Mouse (Mus musculus) olfactory bulb, adult 2 months (tissue): ENCODE results near the gene Sirt5. TPM values are rescaled to one million over a fixed set of nuclear protein-coding genes. Genes with fewer than 3 reads are reported as not detected.

Experiments
- H3K27ac ChIP-seq: fragments of 200-500 bp; 2 replicates; pipeline ENCODE4 v1.5.1; 2012; ENCODE audit warnings: low read depth, low read length; ENCODE audit not compliant: insufficient read depth
- H3K4me1 ChIP-seq: fragments of 200-500 bp; 2 replicates; pipeline ENCODE4 v1.6.1; 2012; ENCODE audit warnings: low read length; ENCODE audit not compliant: control insufficient read depth, insufficient read depth
- H3K4me3 ChIP-seq: fragments of 200-500 bp; 2 replicates; pipeline ENCODE4 v1.5.1; 2012; ENCODE audit warnings: mild to moderate bottlenecking, low read depth, low read length, moderate library complexity; ENCODE audit not compliant: insufficient read depth
- CTCF ChIP-seq: fragments of 200-500 bp; IDR thresholded peaks from 2 replicates; pipeline ENCODE4 v1.5.1; 2012; ENCODE audit warnings: low read depth, mild to moderate bottlenecking, low read length, moderate library complexity; ENCODE audit not compliant: insufficient read depth
- POLR2A ChIP-seq: fragments of 200-500 bp; IDR thresholded peaks from 2 replicates; pipeline ENCODE4 v1.6.1; 2012; ENCODE audit warnings: mild to moderate bottlenecking, low read depth, low read length, moderate library complexity; ENCODE audit not compliant: insufficient read depth
- WGBS: fragments of 180-500 bp; shearing (Covaris S2); methylation state at CpG from one replicate; pipeline ENCODE4 v1.1.7; 2018; 5-methylcytosine and 5-hydroxymethylcytosine counted together
- polyA plus RNA-seq: library from polyadenylated mRNA; stranded (reverse); fragments of >200 nt; gene quantifications from 2 replicates; pipeline ENCODE4 v1.2.4, GENCODE M21; 2012; ENCODE audit warnings: low replicate concordance; ENCODE audit not compliant: missing spikeins, insufficient read depth, insufficient read length

Gene Sirt5
- polyA plus RNA-seq, 1 experiment = not detected

GRCm38 (mm10) chr13:43412311-43412710 is 47.0 kb downstream of the Sirt5 start:
- TF ChIP-seq POLR2A (no peak), CTCF (no peak)
- no peak overlapping the region for H3K27ac ChIP-seq
- no peaks in the 10 kb centered on the region for H3K4me1 ChIP-seq
- no peak overlapping the region for H3K4me3 ChIP-seq
- 75% methylated on average over 7 of the region's 7 CpGs for WGBS

DNA sequence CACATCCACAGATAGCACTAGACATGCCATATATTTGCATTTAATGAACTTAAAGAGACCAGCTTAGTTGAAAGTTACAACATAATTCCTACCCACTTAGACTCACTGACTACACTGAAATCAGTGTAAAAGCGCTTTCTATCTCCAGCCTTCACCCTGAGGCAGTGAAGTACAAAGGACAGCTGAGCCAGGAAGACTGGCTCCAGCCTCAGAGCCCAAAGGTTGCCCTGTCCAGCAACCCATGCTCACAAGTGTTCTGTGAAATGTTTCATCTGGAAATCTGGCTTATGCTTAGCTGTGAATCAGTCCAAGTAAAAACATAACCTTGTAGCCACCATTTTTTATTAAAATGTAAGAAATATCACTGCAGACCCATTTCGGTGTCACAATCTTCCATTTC is 48.3 kb downstream of the Sirt5 start:
- no peak overlapping the region for H3K4me3 ChIP-seq
- WGBS = 95% methylated on average over 2 of the region's 2 CpGs
- no peak overlapping the region for H3K27ac ChIP-seq
- TF ChIP-seq CTCF = no peak
- TF ChIP-seq POLR2A = no peak
- no peaks in the 10 kb centered on the region for H3K4me1 ChIP-seq

GRCm38 (mm10) chr13:43415249-43415648 is 50.0 kb downstream of the Sirt5 start:
- Histone ChIP-seq H3K4me3 (no peak overlapping the region), H3K27ac (no peak overlapping the region), H3K4me1 (no peaks in the 10 kb centered on the region)
- WGBS = 73% methylated on average over 1 of the region's 1 CpGs
- TF ChIP-seq CTCF = no peak
- no peak for TF ChIP-seq POLR2A

- no peak overlapping the region for H3K27ac ChIP-seq
- WGBS = 90% methylated on average over 4 of the region's 4 CpGs
- no peaks in the 10 kb centered on the region for H3K4me1 ChIP-seq
- H3K4me3 ChIP-seq = no peak overlapping the region
- TF ChIP-seq CTCF = no peak
- no peak for TF ChIP-seq POLR2A
Measured at GRCm38 (mm10) chr13:43428436-43428835, 63.1 kb downstream of the Sirt5 start.

- Histone ChIP-seq H3K4me3 (no peak overlapping the region), H3K4me1 (no peaks in the 10 kb centered on the region), H3K27ac (no peak overlapping the region)
- 55% methylated on average over 2 of the region's 2 CpGs for WGBS
- TF ChIP-seq CTCF = no peak
Measured at GRCm38 (mm10) chr13:43433395-43433794, 68.1 kb downstream of the Sirt5 start.

GRCm38 (mm10) chr13:43440376-43440775 is 75.1 kb downstream of the Sirt5 start:
- Histone ChIP-seq H3K27ac (no peak overlapping the region), H3K4me3 (no peak overlapping the region), H3K4me1 (no peaks in the 10 kb centered on the region)
- TF ChIP-seq CTCF = no peak
- no peak for TF ChIP-seq POLR2A
- 91% methylated on average over 1 of the region's 1 CpGs for WGBS

DNA sequence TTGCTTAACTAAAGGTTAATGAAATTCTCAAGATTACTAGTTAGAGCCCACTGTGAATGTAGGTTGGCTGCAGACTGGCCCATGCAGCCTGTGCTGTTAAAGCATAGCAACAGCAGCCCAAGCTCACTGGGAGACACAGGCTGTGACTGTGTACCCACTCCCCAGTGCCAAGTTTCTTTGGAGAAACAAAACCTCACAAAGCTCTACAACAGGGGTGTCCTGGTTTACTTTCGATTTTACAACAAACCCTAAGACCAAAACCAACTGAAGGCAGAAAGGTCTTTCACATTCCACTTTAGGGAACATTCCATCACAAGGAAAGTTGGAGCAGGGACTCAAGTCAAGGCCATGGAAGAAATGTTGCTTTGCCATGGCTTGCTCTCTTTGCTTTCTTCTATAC is 77.3 kb downstream of the Sirt5 start:
- WGBS = 31% methylated on average over 1 of the region's 1 CpGs
- Histone ChIP-seq H3K27ac (no peak overlapping the region), H3K4me1 (peaks cover 2% of the 10 kb centered on the region; the same call in 1 of the 2 replicates), H3K4me3 (no peak overlapping the region)
- TF ChIP-seq CTCF = no peak

DNA sequence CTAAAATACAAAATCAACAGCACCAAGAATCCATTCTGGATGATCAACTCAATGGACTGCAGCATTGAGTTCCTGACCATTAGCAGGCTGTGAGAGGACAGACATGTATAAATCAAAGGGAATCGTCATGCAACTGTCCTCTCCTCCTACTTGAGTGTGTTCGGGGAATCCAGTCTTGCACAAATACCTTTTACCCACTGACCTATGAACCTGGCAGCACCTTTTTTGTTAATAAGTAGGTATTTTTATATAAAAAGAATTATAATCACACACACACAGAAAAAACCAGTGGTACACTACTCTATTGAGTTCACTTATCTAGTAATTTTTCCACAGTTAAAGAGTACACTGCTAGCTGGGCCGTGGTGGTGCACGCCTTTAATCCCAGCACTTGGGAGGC is 78.4 kb downstream of the Sirt5 start:
- no peak for TF ChIP-seq POLR2A
- TF ChIP-seq CTCF = no peak
- H3K27ac ChIP-seq = no peak overlapping the region
- WGBS = 96% methylated on average over 4 of the region's 4 CpGs
- peaks cover 2% of the 10 kb centered on the region; the same call in 1 of the 2 replicates for H3K4me1 ChIP-seq
- H3K4me3 ChIP-seq = no peak overlapping the region

GRCm38 (mm10) chr13:43444717-43445116 is 79.4 kb downstream of the Sirt5 start:
- 73% methylated on average over 3 of the region's 3 CpGs for WGBS
- H3K27ac ChIP-seq = no peak overlapping the region
- H3K4me3 ChIP-seq = no peak overlapping the region
- TF ChIP-seq POLR2A (no peak), CTCF (no peak)
- H3K4me1 ChIP-seq = peaks cover 2% of the 10 kb centered on the region; the same call in 1 of the 2 replicates

Other genes with a start within 250 kb of the Sirt5 start
- not detected in 2 replicates for gene Tbc1d7, start 194.0 kb upstream of the Sirt5 start, polyA plus RNA-seq
- gene Gfod1, start 61.3 kb upstream of the Sirt5 start, polyA plus RNA-seq = not detected in 2 replicates
- 465 TPM in 1 of 2 replicates, not detected in the other for gene Nol7, start 32.9 kb downstream of the Sirt5 start, polyA plus RNA-seq
- 568 TPM in 1 of 2 replicates, not detected in the other for gene Ranbp9, start 115.8 kb downstream of the Sirt5 start, polyA plus RNA-seq
- gene Mcur1, start 194.7 kb downstream of the Sirt5 start, polyA plus RNA-seq = not detected in 2 replicates